Mouse (Mus musculus): ENCODE measurements around the gene Crebzf. TPM values are rescaled to one million over a fixed set of nuclear protein-coding genes. Genes with fewer than 3 reads are reported as not detected.

Gene Crebzf
- total RNA-seq (2023; ENCODE audit: inconsistent age): 112 to 134 TPM (median 120 TPM) in 4 replicates

GRCm38 (mm10) chr7:90442518-90443080 is at the start of gene Crebzf:
Gene Crebzf (plus strand): TSS chr7:90442729.

GRCm38 (mm10) chr7:90426020-90427001 is 16.2 kb upstream of the Crebzf start, which contains the start of gene Ccdc89:
Gene Ccdc89 (plus strand): TSS chr7:90426577.

GRCm38 (mm10) chr7:90456845-90457468 is 14.4 kb downstream of the Crebzf start, which contains the start of gene Tmem126a:
Gene Tmem126a (minus strand): TSS chr7:90457229.

GRCm38 (mm10) chr7:90475793-90476312 is 33.3 kb downstream of the Crebzf start, which contains the start of gene Tmem126b:
Gene Tmem126b (minus strand): TSS chr7:90476001.

GRCm38 (mm10) chr7:90476313-90477245 is 34.0 kb downstream of the Crebzf start, which contains the start of gene Dlg2:
Gene Dlg2 (plus strand): TSS chr7:90476672.

Other genes with a start within 250 kb of the Crebzf start
- not detected in 4 replicates for gene Ccdc83, start 177.0 kb upstream of the Crebzf start, total RNA-seq (2023; ENCODE audit: inconsistent age)
- gene Sytl2, start 140.5 kb upstream of the Crebzf start, total RNA-seq (2023; ENCODE audit: inconsistent age): 0.67 to 2.4 TPM (median 1.5 TPM) in 4 replicates
- gene Ccdc89, start 16.2 kb upstream of the Crebzf start, total RNA-seq (2023; ENCODE audit: inconsistent age): not detected in 4 replicates
- gene Tmem126a, start 14.5 kb downstream of the Crebzf start, total RNA-seq (2023; ENCODE audit: inconsistent age): 25.5 to 36.0 TPM (median 31.4 TPM) in 4 replicates
- 5.3 to 6.9 TPM (median 5.8 TPM) in 4 replicates for gene Tmem126b, start 33.3 kb downstream of the Crebzf start, total RNA-seq (2023; ENCODE audit: inconsistent age)
- 0.29 to 0.63 TPM (median 0.51 TPM) in 3 of 4 replicates, not detected in the other for gene Dlg2, start 33.9 kb downstream of the Crebzf start, total RNA-seq (2023; ENCODE audit: inconsistent age)